Mouse (Mus musculus): ENCODE data around the gene Mvb12b. TPM values are rescaled to one million over a fixed set of nuclear protein-coding genes. Genes with fewer than 3 reads are reported as not detected.

The Mvb12b gene
- total and polyA plus RNA-seq, 3 experiments, result 22.8 to 23.3 TPM; not detected in 1

GRCm38 (mm10) chr2:33874856-33875576 lies 12.7 kb downstream of the Mvb12b start (continued):
- TF ChIP-seq UBTF (IDR thresholded peaks at IDR 0.05; ENCODE audit: borderline replicate concordance, insufficient read depth, low read depth, low read length) (no peak), SMC3 (IDR thresholded peaks at IDR 0.05; ENCODE audit: low read depth, low read length) (no peak)

DNA sequence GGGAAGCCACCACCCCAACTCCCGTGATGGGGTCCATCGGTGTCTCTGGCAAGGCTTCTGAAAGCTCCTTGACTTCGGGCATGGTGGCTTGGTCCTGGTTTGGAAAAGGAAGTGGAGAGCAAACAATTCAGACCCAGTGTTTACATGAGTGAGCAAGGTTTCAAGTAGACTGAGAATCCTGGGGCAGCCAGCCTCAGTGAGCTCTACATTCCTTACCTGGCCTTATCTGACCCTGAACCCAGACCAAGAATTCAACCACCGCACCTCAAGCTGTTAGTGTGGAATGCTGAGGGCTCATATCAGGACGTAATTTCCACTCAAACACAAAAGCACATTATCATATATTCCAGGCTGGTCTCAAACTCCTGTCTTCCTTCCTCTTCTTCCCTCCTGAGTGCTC lies 13.4 kb downstream of the Mvb12b start:
- Histone ChIP-seq H3K36me3 (ENCODE audit: control insufficient read depth in 1 of 2, insufficient read depth in 2 of 2, low read length in 2 of 2) (peaks cover 0 to 19% of the 10 kb centered on the region in 2 experiments; a peak in 2 of 4 replicates), H3K79me2 (ENCODE audit: control insufficient read depth, insufficient read depth, low read length, poor library complexity) (no peaks in the 10 kb centered on the region), H3K9me3 (replicated peaks; ENCODE audit: insufficient read depth, low read length) (no peaks in the 10 kb centered on the region), H3K9ac (ENCODE audit: control insufficient read depth, low read depth, low read length, poor library complexity, severe bottlenecking) (no peak overlapping the region), H3K4me3 (ENCODE audit: control insufficient read depth in 1 of 2, insufficient read depth in 1 of 2, low read depth in 2 of 2, low read length in 2 of 2) (no peak overlapping the region), H3K27ac (ENCODE audit: control insufficient read depth, low read depth, low read length) (no peak overlapping the region), H3K27me3 (ENCODE audit: control insufficient read depth in 1 of 2, insufficient read depth in 2 of 2, low read length in 2 of 2) (no peaks in the 10 kb centered on the region), H3K4me1 (ENCODE audit: control insufficient read depth in 1 of 2, insufficient read depth in 2 of 2, low read length in 2 of 2) (peaks cover 12 to 19% of the 10 kb centered on the region in 2 experiments)
- DNase-seq (ENCODE audit: low read depth, low spot score), result no peak
- no peak for TF ChIP-seq KAT2A (conservative IDR thresholded peaks at IDR 0.05; ENCODE audit: low read depth, low read length)
- no peak for TF ChIP-seq BHLHE40 (IDR thresholded peaks at IDR 0.05; ENCODE audit: borderline replicate concordance, low read depth, low read length)
- no peak for TF ChIP-seq MYC (IDR thresholded peaks at IDR 0.05; ENCODE audit: low read depth, low read length)
- TF ChIP-seq JUND (IDR thresholded peaks at IDR 0.05; ENCODE audit: low read depth, low read length), result no peak
- no peak for TF ChIP-seq POLR2AphosphoS2 (IDR thresholded peaks at IDR 0.05; ENCODE audit: low read length)
- TF ChIP-seq ZNF384 (IDR thresholded peaks at IDR 0.05; ENCODE audit: low read depth, low read length), result no peak
- TF ChIP-seq ELF1 (IDR thresholded peaks at IDR 0.05; ENCODE audit: low read depth, low read length), result no peak
- TF ChIP-seq USF2 (IDR thresholded peaks at IDR 0.05; ENCODE audit: borderline replicate concordance in 1 of 2, insufficient read depth in 1 of 2, low read depth in 1 of 2, low read length in 2 of 2), result no peak
- no peak for TF ChIP-seq CHD2 (IDR thresholded peaks at IDR 0.05; ENCODE audit: low read length)
- TF ChIP-seq GATA1 (IDR thresholded peaks at IDR 0.05; ENCODE audit: low read depth, low read length), result no peak
- no peak for TF ChIP-seq RAD21 (IDR thresholded peaks at IDR 0.05; ENCODE audit: low read depth, low read length)
- no peak for TF ChIP-seq NRF1 (IDR thresholded peaks at IDR 0.05; ENCODE audit: insufficient read depth, low read depth, low read length, poor library complexity, severe bottlenecking)
- TF ChIP-seq UBTF (IDR thresholded peaks at IDR 0.05; ENCODE audit: borderline replicate concordance, insufficient read depth, low read depth, low read length), result no peak
- TF ChIP-seq NELFE (IDR thresholded peaks at IDR 0.05; ENCODE audit: low read depth, low read length), result no peak

GRCm38 (mm10) chr2:33873501-33873900 lies 14.2 kb downstream of the Mvb12b start:
- H3K4me3 ChIP-seq (ENCODE audit: control insufficient read depth in 1 of 2, insufficient read depth in 1 of 2, low read depth in 2 of 2, low read length in 2 of 2), result no peak overlapping the region
- peaks cover 12 to 24% of the 10 kb centered on the region in 2 experiments for H3K4me1 ChIP-seq (ENCODE audit: control insufficient read depth in 1 of 2, insufficient read depth in 2 of 2, low read length in 2 of 2)
- TF ChIP-seq MAFK (IDR thresholded peaks at IDR 0.05; ENCODE audit: borderline replicate concordance, low read depth, low read length), result no peak
- TF ChIP-seq CHD1 (IDR thresholded peaks at IDR 0.05; ENCODE audit: low read depth, low read length), result no peak
- TF ChIP-seq ELF1 (IDR thresholded peaks at IDR 0.05; ENCODE audit: low read depth, low read length), result no peak
- TF ChIP-seq POLR2AphosphoS2 (IDR thresholded peaks at IDR 0.05; ENCODE audit: low read length), result no peak
- TF ChIP-seq MEF2A (IDR thresholded peaks at IDR 0.05; ENCODE audit: extremely low read depth, insufficient replicate concordance, low read depth, low read length, poor library complexity, severe bottlenecking), result no peak
- no peaks in the 10 kb centered on the region for H3K79me2 ChIP-seq (ENCODE audit: control insufficient read depth, insufficient read depth, low read length, poor library complexity)
- H3K36me3 ChIP-seq (ENCODE audit: control insufficient read depth in 1 of 2, insufficient read depth in 2 of 2, low read length in 2 of 2), result peaks cover 0 to 22% of the 10 kb centered on the region in 2 experiments; a peak in 2 of 4 replicates
- no peak for DNase-seq (ENCODE audit: low read depth, low spot score)
- no peaks in the 10 kb centered on the region for H3K27me3 ChIP-seq (ENCODE audit: control insufficient read depth in 1 of 2, insufficient read depth in 2 of 2, low read length in 2 of 2)
- no peaks in the 10 kb centered on the region for H3K9me3 ChIP-seq (replicated peaks; ENCODE audit: insufficient read depth, low read length)
- H3K27ac ChIP-seq (ENCODE audit: control insufficient read depth, low read depth, low read length), result no peak overlapping the region
- no peak overlapping the region for H3K9ac ChIP-seq (ENCODE audit: control insufficient read depth, low read depth, low read length, poor library complexity, severe bottlenecking)

Measured in MEL (cell line).